Mouse (Mus musculus) testis, adult 2 months (tissue): ENCODE results near the gene Olfr1034.
"Not testable (repeated sequence)": the region's sequence is repeated elsewhere in the genome, so short reads cannot be mapped to it uniquely, and the experiment has no call there.

ENCODE experiments used
- CTCF ChIP-seq: fragments of 200-500 bp; IDR thresholded peaks from 2 replicates; pipeline ENCODE4 v1.5.1; 2012; ENCODE audit warnings: low read depth, mild to moderate bottlenecking, inconsistent platforms, low read length, moderate library complexity; ENCODE audit not compliant: control insufficient read depth, insufficient read depth, insufficient replicate concordance
- POLR2A ChIP-seq: fragments of 200-500 bp; IDR thresholded peaks from 2 replicates; pipeline ENCODE4 v1.6.1; 2012; ENCODE audit warnings: low read depth, mild to moderate bottlenecking, inconsistent platforms, low read length, moderate library complexity; ENCODE audit not compliant: control insufficient read depth

DNA sequence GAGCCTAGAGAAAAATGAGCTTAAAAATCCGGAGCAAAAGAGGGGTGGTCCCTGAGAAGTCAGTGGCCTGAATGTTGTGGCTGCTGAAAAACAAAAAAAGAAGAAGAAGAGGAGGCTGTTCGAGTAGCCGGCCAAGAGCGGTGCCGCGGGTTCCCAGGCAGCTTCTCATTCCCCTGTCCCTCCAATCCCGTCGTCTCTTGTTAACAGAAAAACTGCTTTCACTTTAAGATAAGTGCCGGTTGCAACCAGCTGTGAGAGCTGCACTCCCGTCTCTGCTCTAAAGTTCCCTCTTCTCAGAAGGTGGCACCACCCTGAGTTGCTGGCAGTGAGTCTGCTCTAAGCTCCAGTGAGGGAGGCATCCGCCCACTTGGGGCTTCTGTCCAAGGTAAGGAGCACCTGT, 25.3 kb upstream of the Olfr1034 start, which contains the start of gene Olfr1033:
- not testable (repeated sequence) for TF ChIP-seq CTCF, POLR2A
